Mouse (Mus musculus) T-helper 1 cell (primary cell): ENCODE results near the gene Rreb1.

Experiments
- in situ Hi-C: fragments of 300-600 bp; cut with MboI, MseI; formaldehyde crosslinking; loops from one replicate; pipeline ENCODE4 v1.15.1; 2025; ENCODE audit warnings: high pct_unique_total_duplicates

The Rreb1 gene

DNA sequence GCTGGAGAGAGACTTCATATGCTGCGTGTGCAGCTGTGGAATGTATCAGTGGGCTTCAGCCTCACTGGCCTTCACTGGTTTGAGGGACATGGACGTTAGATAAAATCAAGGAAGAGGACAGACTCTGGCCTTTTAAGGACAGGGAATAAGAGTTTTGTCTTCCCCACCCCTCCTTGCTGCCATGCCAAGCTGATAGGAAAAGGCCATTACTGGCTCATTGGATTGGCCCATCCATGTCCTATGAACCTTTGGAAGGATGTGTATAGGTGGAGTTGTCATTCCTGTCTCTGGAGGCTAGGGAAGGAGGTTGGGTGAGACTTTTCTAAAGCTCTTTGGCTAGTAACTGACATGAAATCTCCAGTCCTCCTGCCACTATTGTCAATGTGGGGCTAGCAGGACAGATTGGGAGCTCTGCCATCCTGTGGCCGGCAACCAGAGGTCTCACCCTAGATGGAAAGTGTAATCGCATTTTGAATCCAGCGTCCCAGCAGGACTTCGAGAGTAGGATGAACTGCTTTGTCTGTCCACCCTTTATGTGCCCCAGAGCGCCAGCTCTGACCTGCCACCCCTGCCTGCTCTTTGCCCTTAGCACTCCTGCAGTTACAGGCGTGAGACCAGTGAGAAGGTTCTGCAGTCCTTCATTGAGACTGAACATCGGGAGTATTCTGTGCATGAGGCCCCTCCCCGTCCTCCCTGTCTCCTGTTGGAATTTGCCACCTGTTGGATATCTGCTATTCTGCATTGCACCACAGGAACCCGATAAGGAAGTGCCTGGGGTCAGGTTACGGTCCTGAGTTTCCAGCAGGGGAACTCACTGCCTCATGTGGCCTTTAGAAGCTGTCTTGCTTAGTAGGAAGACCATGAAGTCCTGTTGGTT lies 134.6 kb downstream of the Rreb1 start:
- in situ Hi-C loops = no loop called here

DNA sequence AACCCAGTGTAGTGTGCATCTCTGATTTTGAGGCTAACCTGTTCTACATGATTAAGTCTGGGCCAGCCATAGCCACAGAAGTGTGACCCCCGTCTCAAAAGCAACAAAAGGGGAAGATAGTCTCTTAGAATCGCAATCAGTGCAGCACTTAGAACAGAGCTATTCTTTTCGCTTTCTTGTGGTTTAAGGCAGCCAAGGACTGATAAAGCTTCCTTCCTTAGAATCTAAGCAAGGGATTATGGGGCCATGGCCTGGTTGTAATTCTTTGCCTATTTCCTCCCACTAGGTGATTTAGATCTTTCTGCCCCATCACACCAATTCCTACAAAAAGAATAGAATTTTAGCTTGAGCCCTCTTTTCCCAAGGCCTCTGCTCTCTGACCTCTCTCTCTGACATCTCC lies 135.8 kb downstream of the Rreb1 start:
- in situ Hi-C loops = no loop called here

DNA sequence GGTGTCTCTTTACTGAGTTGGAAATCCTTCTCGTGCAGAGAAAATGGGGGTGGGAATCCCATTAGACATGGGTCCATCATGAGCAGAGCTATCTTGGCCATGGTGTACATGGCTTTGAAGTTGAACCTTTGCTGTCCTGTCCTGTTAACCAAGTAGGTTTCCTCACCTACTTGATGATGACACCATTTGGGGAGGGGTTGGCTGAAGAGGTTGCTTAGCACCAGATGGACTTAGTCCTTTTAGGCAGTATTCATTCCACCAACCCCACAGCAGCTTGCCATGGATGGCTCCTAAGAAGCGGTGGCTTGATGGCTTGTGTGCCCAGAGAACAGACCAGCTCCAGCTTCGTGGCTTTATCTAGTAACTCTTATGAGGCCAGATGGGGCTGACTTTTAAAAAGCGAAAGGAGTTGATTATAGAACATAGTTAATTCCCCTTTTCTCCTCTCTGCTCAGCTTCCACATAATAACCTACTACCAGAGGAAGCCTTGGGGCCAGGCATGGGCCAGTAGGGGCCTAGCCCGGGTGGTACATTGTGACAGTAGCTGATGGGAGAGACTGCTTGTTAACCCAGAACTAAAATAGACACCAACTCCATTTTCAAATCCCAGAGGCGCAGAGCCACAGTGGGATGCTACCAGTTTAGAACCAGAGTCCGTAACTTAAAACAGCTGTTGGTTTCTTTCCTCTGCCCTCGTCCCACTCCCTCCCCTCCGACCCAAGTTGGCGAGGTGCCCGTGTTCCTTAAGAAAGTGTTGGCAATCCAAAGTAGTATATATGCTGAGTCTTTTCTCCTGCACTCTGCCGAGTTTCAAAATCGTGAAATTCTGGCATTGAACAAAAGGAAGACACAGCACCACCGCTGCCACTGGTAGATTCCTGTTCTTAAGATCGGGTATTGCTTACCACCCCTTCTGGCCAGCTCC lies 140.4 kb downstream of the Rreb1 start:
- in situ Hi-C loops = no loop called here

DNA sequence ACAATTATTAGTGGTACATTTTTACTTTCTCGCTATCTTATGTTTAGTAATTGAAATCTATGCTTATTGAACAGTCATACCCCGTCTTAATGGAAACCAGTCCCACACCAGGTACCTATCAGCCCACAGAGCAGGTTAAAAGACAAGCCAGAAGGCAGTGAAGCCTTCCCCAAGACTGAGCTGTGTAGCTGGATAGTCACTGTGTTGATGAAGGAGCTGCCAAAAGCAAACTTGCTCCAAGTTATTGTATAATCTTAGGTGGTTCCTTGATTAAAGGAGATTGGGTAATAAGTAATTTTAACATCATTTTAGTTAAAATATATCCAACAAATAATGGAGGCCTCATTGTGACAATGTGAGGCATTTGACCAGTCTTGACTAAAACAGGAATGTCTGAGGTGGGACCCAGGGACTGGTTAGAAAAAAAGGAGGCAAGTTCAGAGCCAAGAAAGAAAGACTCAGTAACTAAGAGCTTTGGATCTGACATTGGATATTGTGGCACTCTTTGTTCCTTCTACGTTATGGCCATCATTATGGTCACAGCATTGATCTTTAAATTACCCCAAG lies 141.6 kb downstream of the Rreb1 start:
- in situ Hi-C loops = no loop called here

DNA sequence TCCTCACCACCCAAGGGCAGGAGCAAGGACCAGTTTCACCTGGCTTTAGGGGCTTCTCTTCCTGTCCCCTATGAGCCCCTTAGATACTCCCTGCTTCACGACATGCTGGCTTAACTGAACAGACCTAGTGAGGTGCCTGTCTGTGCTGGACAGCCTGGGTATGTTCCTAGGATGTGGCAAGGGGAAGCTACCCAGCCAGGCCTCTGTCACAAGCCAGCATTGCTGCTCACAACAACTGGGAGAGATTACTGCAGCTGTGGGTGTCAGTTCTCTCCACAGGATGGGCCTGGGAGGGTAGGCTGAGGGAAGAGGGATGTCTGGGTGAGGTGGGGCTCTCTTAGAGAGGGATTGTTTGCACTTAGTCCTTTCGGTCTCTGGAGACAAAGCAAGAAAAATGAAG lies 142.5 kb downstream of the Rreb1 start:
- in situ Hi-C loops = no loop called here

DNA sequence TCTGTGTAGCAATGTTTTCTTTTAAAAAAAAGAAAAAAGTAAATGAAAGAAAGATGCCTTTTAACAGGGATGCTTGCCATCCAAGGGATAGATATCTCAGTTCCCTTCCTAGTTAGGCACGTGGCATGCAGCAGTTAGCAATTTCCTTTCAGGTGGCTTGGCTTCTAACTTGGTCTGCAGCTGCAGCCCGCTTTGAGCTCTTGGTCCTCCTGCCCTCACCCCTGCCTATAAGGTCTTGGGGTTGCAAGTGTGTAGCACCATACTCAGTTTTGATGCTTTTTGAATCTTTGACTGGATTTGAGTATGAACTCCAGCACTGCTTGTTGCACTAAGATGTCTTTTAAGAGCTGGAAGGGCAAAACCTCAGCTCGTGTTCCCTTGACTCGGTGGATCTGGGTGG lies 144.9 kb downstream of the Rreb1 start:
- in situ Hi-C loops = no loop called here

DNA sequence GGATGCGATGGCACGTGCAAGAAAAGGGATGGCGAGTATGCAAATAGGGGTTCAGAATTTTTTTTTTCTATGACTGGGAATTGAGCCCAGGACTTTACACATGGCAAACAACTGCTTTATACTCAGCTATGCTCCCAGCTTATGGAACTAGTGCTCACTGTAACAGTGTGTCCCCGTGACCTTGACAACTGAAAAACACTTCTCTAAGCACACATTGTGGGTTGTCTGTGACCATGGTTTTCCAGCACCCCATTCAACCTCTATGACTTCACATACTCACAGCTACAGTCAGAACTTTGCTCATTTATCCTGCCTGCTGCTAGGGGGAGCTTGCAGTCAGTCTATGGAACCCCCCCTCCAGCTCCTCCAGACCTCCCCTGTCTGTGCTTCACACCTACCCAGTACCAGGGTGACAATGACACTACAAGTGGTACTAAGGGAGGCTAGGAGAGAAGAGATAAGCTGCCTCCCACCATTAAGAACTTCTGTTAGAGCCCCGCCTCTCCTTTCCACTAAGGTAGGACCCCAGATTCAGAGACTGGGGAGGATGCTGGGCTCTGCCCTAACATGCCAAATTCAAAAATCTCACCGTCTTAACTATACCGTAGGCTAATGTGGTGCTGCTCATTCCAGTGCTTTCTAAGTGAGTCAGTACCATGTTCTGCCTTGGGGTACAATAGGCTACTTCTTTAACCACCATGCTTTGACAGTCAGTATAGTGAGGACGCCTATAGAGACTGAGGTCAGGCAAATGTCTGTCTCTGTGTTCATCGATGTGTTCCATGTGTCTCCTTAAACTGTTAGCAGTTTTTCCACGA lies 145.7 kb downstream of the Rreb1 start:
- in situ Hi-C loops = no loop called here

DNA sequence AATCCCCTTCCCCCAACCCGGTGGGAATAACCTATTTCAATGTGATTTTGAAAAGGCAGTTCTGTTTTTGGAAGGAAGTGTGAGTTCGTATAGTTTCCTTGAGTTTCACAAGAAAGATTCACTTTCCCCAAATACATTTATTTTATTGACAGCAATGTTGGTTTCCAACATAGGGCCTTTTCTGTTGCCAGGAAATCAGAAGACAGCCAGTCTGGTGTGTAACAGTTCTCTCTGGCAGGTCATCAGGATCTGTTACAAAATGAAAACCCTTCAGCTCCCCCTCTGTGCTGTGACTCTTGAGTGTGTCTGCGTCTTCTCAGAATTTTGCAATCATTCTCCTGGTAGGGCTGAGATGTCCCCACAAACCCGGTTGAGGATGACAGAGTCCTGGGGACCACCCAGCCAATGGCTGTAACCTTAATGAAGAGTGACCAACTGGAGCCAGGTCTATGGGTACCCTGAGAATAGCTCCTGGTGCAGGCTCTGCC lies 146.3 kb downstream of the Rreb1 start:
- in situ Hi-C loops = no loop called here

DNA sequence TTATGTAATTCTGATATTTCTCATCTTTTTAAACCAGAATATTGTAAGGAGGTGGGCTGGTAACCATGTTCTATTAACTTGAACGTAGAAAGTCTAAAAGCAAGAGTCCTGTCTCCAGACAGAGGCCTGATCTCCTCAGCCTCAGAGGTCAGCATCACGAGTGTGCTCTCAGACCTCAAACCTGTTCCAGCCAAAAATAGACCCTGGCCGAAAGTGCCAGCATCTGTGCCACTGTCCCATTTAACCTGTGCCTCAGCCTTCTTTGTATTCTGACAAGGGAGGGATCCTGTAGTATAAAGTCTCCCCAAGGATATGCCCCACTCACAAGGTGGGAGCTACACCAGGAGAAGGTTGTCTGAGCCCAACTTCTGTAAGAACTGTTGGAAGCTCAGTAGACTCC lies 148.2 kb downstream of the Rreb1 start:
- in situ Hi-C loops = no loop called here

DNA sequence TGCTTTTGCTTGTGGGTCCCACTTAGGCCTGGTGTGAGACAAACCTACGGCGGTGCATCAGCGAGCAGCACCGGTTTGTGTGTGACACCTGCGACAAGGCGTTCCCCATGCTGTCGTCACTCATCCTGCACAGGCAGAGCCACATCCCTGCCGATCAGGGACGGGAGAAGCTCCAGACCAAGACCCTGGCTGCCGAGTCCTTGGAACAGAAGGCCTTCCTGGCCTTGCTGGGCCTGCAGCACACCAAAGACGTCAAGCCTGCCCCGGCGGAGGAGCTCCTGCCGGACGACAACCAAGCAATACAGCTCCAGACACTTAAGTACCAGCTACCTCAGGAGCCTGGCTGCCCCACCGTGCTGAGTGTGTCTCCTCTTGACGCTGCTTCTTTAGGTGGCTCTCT lies 151.3 kb downstream of the Rreb1 start:
- in situ Hi-C loops = no loop called here

DNA sequence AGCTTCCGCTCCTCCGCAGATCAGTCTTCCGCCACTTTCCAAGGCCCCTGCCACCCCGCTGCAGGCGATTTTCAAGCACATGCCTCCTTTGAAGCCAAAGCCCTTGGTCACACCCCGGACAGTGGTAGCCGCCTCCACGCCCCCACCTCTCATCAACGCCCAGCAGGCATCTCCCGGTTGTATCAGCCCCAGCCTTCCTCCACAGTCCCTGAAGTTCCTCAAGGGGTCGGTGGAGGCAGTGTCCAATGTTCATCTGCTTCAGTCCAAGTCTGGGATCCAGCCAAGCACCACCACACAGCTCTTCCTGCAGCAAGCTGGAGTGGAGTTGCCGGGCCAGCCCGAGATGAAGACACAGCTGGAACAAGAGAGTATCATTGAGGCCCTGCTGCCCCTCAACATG lies 151.9 kb downstream of the Rreb1 start:
- in situ Hi-C loops = no loop called here

DNA sequence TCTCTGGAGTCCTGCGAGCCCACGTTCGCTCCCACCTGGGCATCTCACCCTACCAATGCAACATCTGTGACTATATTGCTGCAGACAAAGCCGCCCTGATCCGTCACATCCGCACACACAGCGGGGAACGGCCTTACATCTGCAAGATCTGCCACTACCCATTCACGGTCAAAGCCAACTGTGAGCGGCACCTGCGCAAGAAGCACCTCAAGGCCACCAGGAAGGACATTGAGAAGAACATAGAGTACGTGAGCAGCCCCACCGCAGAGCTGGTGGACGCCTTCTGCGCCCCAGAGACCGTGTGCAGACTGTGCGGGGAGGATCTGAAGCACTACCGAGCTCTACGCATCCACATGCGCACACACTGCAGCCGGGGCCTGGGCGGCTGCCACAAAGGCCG lies 152.4 kb downstream of the Rreb1 start:
- in situ Hi-C loops = no loop called here

DNA sequence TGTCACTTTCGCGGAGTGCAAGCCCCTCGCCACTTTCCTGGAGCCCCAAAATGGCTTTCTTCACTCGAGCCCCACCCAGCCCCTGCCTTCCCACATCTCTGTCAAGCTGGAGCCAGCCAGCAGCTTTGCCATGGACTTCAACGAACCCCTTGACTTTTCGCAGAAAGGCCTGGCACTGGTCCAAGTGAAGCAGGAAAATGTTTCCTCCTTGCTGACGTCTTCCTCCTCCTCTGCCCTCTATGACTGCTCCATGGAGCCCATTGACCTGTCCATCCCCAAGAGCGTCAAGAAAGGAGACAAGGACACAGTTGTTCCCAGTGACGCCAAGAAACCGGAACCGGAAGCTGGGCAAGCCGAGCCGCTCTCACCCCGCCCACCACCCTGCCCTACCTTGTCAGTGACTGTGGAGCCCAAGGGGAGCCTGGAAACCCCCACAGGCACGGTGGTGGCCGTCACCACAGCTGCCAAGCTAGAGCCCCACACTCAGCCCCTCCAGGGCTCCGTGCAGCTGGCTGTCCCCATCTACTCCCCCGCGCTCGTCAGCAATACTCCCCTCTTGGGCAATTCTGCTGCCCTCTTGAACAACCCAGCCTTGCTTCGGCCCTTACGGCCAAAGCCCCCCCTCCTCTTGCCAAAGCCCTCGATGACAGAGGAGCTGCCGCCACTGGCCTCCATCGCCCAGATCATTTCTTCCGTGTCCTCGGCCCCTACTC lies 153.2 kb downstream of the Rreb1 start:
- in situ Hi-C loops = no loop called here

DNA sequence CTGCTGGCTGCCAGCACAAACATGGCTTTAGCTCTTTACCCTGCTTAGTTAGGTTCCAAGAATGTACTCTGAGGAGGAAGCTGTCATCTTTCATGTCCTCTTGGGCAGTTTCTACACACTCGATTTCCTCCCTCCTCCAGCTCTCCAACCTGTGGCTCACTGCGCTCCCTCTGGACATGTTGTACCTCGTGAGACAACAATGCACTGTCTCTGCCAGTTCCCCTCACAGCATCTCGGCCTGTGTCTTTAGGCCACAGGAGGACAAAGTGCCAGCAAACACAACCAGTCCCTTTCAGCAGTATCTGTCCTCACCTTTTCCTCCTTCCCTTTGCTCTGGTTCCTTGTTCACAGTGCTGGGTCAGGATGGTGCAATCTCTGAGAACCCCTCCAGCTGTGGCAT lies 155.9 kb downstream of the Rreb1 start:
- in situ Hi-C loops = no loop called here

DNA sequence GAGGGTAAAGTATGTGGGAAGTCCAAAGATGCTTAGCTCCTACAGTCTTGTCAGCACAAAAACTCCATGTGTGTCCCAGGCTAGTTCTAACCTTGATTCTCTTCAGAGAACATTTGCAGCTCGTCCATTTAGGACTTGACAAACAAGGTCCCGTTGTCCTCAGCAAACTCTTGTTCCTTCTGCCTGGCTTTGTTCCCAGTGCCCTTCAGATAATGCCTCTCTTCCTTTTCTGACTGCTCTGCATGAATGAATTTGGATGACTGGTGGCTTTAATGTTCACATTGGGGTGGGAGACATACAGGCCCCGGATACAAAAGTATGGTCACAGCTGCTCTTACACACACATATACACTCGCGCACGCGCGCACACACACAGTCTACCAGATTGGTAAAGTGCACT lies 156.7 kb downstream of the Rreb1 start:
- in situ Hi-C loops = no loop called here

DNA sequence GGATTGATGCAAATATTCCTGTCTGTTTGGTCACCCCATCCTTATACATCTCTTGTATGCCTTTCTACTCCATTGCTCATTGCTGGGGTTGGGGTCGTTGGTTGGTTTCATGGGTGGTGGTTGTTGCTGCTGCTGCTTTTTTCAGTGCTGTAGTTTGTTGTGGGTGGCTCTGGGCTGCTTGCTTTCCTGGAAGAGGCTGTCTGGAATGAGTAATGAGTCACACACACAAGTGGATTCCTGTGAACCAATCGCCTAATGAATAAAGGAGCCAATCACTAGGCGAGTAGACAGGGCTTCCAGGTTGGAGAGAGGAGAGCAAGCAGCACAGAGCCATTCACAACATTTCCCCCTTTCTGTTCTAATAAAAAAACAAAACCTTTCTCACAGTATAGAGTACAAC lies 158.2 kb downstream of the Rreb1 start:
- in situ Hi-C loops = no loop called here

DNA sequence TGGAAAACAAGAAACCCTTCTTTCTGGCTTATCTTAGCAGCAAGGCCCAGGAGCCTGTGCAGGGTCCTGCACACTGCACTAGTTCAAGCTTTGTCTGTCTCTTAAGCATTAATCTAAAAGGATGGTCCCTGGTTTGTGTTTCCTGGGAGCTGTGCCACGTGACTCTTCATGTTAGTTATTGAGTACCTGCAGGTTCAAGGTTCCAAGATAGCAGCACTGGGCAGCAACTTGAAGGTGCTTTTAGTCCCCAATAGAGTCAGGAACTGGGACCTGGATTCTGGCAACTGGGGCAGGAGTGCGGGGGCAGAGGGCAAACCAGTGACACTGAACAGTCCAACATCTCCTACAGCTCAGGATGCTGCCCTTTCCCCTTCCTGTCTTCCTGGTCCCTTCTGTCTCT lies 162.0 kb downstream of the Rreb1 start:
- in situ Hi-C loops = no loop called here

DNA sequence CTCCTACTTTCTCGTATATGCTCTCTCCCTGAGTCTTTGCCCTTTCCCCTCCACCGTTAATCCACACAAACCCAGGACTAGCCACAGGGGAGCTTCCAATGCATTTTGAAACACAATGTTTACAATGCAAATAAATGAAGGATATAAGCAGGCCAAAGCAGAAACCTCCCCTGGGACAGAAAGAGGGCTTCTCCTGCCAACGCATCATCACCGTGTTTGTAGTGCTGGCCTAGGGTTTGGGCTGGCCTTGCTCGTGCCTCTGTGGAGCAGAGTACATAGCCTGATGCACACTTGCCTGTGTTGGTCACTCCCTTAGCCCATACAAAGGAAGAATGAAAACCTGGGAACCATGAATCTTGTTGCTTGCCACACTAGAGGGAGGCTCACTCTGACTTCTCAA lies 162.4 kb downstream of the Rreb1 start:
- in situ Hi-C loops = no loop called here

DNA sequence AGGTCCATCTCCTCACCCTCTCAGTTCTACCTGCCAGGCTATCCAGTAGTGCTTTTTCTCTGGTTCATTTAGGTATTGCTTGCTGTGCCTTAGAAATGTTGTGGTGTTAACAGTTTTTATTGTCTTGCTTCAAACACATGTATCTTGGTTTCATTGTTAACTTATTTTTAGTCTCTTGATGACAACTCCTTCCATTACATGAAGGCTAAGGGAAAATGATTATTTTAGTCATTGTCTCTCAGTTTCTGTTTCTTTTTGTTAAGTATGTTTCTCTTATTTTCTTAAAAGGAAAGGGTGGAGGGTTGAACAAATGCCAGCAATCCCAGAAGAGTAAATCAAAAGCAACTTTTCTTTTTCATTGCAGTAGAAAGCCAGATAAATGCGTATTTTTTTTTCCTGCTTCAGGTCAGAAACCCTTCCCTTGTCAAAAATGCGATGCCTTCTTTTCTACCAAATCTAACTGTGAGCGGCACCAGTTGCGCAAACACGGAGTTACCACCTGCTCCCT lies 163.0 kb downstream of the Rreb1 start:
- in situ Hi-C loops = no loop called here
